Mouse (Mus musculus): Measurements from ENCODE around the gene Igsf21. TPM values are rescaled to one million over a fixed set of nuclear protein-coding genes. Genes with fewer than 3 reads are reported as not detected.

Gene Igsf21
- 102 and 109 TPM in 2 replicates for polyA plus RNA-seq (2015; fragmentation: Nextera tagmentation; extraction: Ambion mirVana)

- under 1% methylated on average over 52 of the region's 90 CpGs for WGBS
- H3K4me1 ChIP-seq (ENCODE audit: control insufficient read depth, insufficient read depth, low read depth, low read length) = peaks cover 30% of the 10 kb centered on the region
- peak; percentile 75 for ATAC-seq
Measured at GRCm38 (mm10) chr4:140246180-140247005, at the start of gene Igsf21. TSS of gene Igsf21 (minus strand) at chr4:140246784.

GRCm38 (mm10) chr4:140285726-140286316 is 39.2 kb upstream of the Igsf21 start:
- Histone ChIP-seq H3K4me2 (ENCODE audit: low read length) (no peak overlapping the region), H3K27me3 (replicated peaks; ENCODE audit: control insufficient read depth, insufficient read depth, low read length) (no peaks in the 10 kb centered on the region), H3K27ac (ENCODE audit: low read depth, low read length) (peak overlapping the region; percentile 13; the same call in 1 of the 2 replicates), H3K9me3 (ENCODE audit: control insufficient read depth, low read length) (no peaks in the 10 kb centered on the region), H3K36me3 (ENCODE audit: control insufficient read depth, insufficient read depth, low read length) (no peaks in the 10 kb centered on the region), H3K4me1 (ENCODE audit: control insufficient read depth, insufficient read depth, low read depth, low read length) (peaks cover 7% of the 10 kb centered on the region), H3K4me3 (ENCODE audit: low read length) (no peak overlapping the region), H3K9ac (ENCODE audit: low read depth, low read length) (no peak overlapping the region)
- ATAC-seq = peak; percentile 87
- WGBS = 46% methylated on average over 5 of the region's 5 CpGs

More at GRCm38 (mm10) chr4:140246180-140247005, at the start of gene Igsf21:
- Histone ChIP-seq H3K36me3 (ENCODE audit: control insufficient read depth, insufficient read depth, low read length) (no peaks in the 10 kb centered on the region), H3K27me3 (replicated peaks; ENCODE audit: control insufficient read depth, insufficient read depth, low read length) (peaks cover 16% of the 10 kb centered on the region), H3K9ac (ENCODE audit: low read depth, low read length) (peak within 1 kb of the TSS; percentile 85), H3K4me3 (ENCODE audit: low read length) (peak within 1 kb of the TSS; percentile 77), H3K9me3 (ENCODE audit: control insufficient read depth, low read length) (no peaks in the 10 kb centered on the region), H3K27ac (ENCODE audit: low read depth, low read length) (peak within 1 kb of the TSS; percentile 85), H3K4me2 (ENCODE audit: low read length) (peak within 1 kb of the TSS; percentile 80)

- H3K9me3 ChIP-seq (ENCODE audit: control insufficient read depth, low read length) = no peaks in the 10 kb centered on the region
- no peaks in the 10 kb centered on the region for H3K27me3 ChIP-seq (replicated peaks; ENCODE audit: control insufficient read depth, insufficient read depth, low read length)
- H3K4me1 ChIP-seq (ENCODE audit: control insufficient read depth, insufficient read depth, low read depth, low read length) = peaks cover 7% of the 10 kb centered on the region
- H3K36me3 ChIP-seq (ENCODE audit: control insufficient read depth, insufficient read depth, low read length) = no peaks in the 10 kb centered on the region
- no peak overlapping the region for H3K9ac ChIP-seq (ENCODE audit: low read depth, low read length)
- H3K4me2 ChIP-seq (ENCODE audit: low read length) = no peak overlapping the region
- H3K27ac ChIP-seq (ENCODE audit: low read depth, low read length) = no peak overlapping the region
- no peak overlapping the region for H3K4me3 ChIP-seq (ENCODE audit: low read length)
- 35% methylated on average over 2 of the region's 2 CpGs for WGBS
- no peak for ATAC-seq
Measured at GRCm38 (mm10) chr4:140283398-140283797, 36.8 kb upstream of the Igsf21 start.

GRCm38 (mm10) chr4:140278269-140278668 is 31.7 kb upstream of the Igsf21 start:
- no peaks in the 10 kb centered on the region for H3K4me1 ChIP-seq (ENCODE audit: control insufficient read depth, insufficient read depth, low read depth, low read length)
- H3K27me3 ChIP-seq (replicated peaks; ENCODE audit: control insufficient read depth, insufficient read depth, low read length) = no peaks in the 10 kb centered on the region
- 92% methylated on average over 2 of the region's 2 CpGs for WGBS
- no peaks in the 10 kb centered on the region for H3K9me3 ChIP-seq (ENCODE audit: control insufficient read depth, low read length)
- H3K4me3 ChIP-seq (ENCODE audit: low read length) = no peak overlapping the region
- H3K4me2 ChIP-seq (ENCODE audit: low read length) = no peak overlapping the region
- no peak overlapping the region for H3K9ac ChIP-seq (ENCODE audit: low read depth, low read length)
- ATAC-seq = no peak
- no peaks in the 10 kb centered on the region for H3K36me3 ChIP-seq (ENCODE audit: control insufficient read depth, insufficient read depth, low read length)
- no peak overlapping the region for H3K27ac ChIP-seq (ENCODE audit: low read depth, low read length)

GRCm38 (mm10) chr4:140271913-140272312 is 25.3 kb upstream of the Igsf21 start:
- Histone ChIP-seq H3K36me3 (ENCODE audit: control insufficient read depth, insufficient read depth, low read length) (no peaks in the 10 kb centered on the region), H3K9ac (ENCODE audit: low read depth, low read length) (no peak overlapping the region), H3K27me3 (replicated peaks; ENCODE audit: control insufficient read depth, insufficient read depth, low read length) (no peaks in the 10 kb centered on the region), H3K9me3 (ENCODE audit: control insufficient read depth, low read length) (no peaks in the 10 kb centered on the region), H3K4me3 (ENCODE audit: low read length) (no peak overlapping the region), H3K4me2 (ENCODE audit: low read length) (no peak overlapping the region), H3K27ac (ENCODE audit: low read depth, low read length) (no peak overlapping the region), H3K4me1 (ENCODE audit: control insufficient read depth, insufficient read depth, low read depth, low read length) (peaks cover 2% of the 10 kb centered on the region; the same call in 1 of the 2 replicates)
- ATAC-seq = no peak
- 78% methylated on average over 5 of the region's 5 CpGs for WGBS

GRCm38 (mm10) chr4:140270451-140270850 is 23.9 kb upstream of the Igsf21 start:
- Histone ChIP-seq H3K27me3 (replicated peaks; ENCODE audit: control insufficient read depth, insufficient read depth, low read length) (no peaks in the 10 kb centered on the region), H3K4me3 (ENCODE audit: low read length) (no peak overlapping the region), H3K4me1 (ENCODE audit: control insufficient read depth, insufficient read depth, low read depth, low read length) (peaks cover 2% of the 10 kb centered on the region; the same call in 1 of the 2 replicates), H3K36me3 (ENCODE audit: control insufficient read depth, insufficient read depth, low read length) (no peaks in the 10 kb centered on the region), H3K9me3 (ENCODE audit: control insufficient read depth, low read length) (peaks cover 3% of the 10 kb centered on the region; the same call in 1 of the 2 replicates), H3K9ac (ENCODE audit: low read depth, low read length) (no peak overlapping the region), H3K27ac (ENCODE audit: low read depth, low read length) (no peak overlapping the region), H3K4me2 (ENCODE audit: low read length) (no peak overlapping the region)
- WGBS = 60% methylated on average over 7 of the region's 7 CpGs
- ATAC-seq = 0 out of 2 replicates have a peak, but pooled peaks have one; percentile 31

- peak overlapping the region; percentile 37 for H3K27ac ChIP-seq (ENCODE audit: low read depth, low read length)
- no peaks in the 10 kb centered on the region for H3K36me3 ChIP-seq (ENCODE audit: control insufficient read depth, insufficient read depth, low read length)
- H3K4me3 ChIP-seq (ENCODE audit: low read length) = no peak overlapping the region
- H3K4me2 ChIP-seq (ENCODE audit: low read length) = no peak overlapping the region
- WGBS = 44% methylated on average over 15 of the region's 15 CpGs
- H3K27me3 ChIP-seq (replicated peaks; ENCODE audit: control insufficient read depth, insufficient read depth, low read length) = no peaks in the 10 kb centered on the region
- H3K9me3 ChIP-seq (ENCODE audit: control insufficient read depth, low read length) = peaks cover 3% of the 10 kb centered on the region; the same call in 1 of the 2 replicates
- no peak overlapping the region for H3K9ac ChIP-seq (ENCODE audit: low read depth, low read length)
- peak; percentile 55 for ATAC-seq
- peaks cover 2% of the 10 kb centered on the region; the same call in 1 of the 2 replicates for H3K4me1 ChIP-seq (ENCODE audit: control insufficient read depth, insufficient read depth, low read depth, low read length)
Measured at GRCm38 (mm10) chr4:140269184-140269840, 22.7 kb upstream of the Igsf21 start.

- no peaks in the 10 kb centered on the region for H3K36me3 ChIP-seq (ENCODE audit: control insufficient read depth, insufficient read depth, low read length)
- ATAC-seq = no peak
- H3K9ac ChIP-seq (ENCODE audit: low read depth, low read length) = no peak overlapping the region
- H3K9me3 ChIP-seq (ENCODE audit: control insufficient read depth, low read length) = peaks cover 3% of the 10 kb centered on the region; the same call in 1 of the 2 replicates
- no peak overlapping the region for H3K27ac ChIP-seq (ENCODE audit: low read depth, low read length)
- WGBS = 48% methylated on average over 9 of the region's 9 CpGs
- no peak overlapping the region for H3K4me2 ChIP-seq (ENCODE audit: low read length)
- no peaks in the 10 kb centered on the region for H3K27me3 ChIP-seq (replicated peaks; ENCODE audit: control insufficient read depth, insufficient read depth, low read length)
- H3K4me1 ChIP-seq (ENCODE audit: control insufficient read depth, insufficient read depth, low read depth, low read length) = peaks cover 2% of the 10 kb centered on the region; the same call in 1 of the 2 replicates
- H3K4me3 ChIP-seq (ENCODE audit: low read length) = no peak overlapping the region
Measured at GRCm38 (mm10) chr4:140267835-140268234, 21.3 kb upstream of the Igsf21 start.

Measured in hindbrain, embryonic 16.5 days (tissue).